ENCODE assay signal across 13 mouse cellular contexts in the genomic region with DNA sequence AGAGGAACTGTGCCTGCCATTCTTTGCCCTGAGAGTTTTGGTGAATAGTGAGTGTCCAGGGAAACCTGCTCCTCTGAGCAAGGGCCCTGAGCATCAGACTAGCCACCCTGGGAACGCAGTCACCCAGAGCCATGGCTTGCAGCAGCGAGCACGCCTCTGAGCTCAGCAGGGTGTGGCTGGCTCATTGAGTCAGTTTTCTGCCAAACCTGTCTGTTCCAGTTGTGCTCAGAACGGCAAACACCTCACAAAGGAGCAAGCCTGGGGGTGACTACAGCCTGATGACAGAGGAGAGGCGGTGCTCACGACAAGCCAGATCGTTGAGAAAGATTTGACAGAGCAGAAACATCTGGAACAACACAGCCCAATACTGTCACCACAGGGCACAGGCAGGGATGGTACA. TPM values are rescaled to one million over a fixed set of nuclear protein-coding genes. Genes with fewer than 3 reads are reported as not detected.
DNase-seq lines count a peak whose midpoint lies in the region; ATAC-seq and TF ChIP-seq lines count a peak whose summit lies in the region.
"Had no signal": no experiment of that assay in that cellular context is flagged by ENCODE, and none has a peak within 500 bp of the region (broad histone marks: within the 10 kb centered on the region; RNA-seq: fewer than 3 reads in every experiment).

No protein-coding gene starts in this region.

- H3K9ac ChIP-seq in embryonic facial prominence, embryonic 12.5 days: no peak overlapping the region
- H3K9ac ChIP-seq in forebrain, embryonic 13.5 days: no peak overlapping the region

- H3K4me1 ChIP-seq in embryonic facial prominence, embryonic 12.5 days: peaks cover 49% of the 10 kb centered on the region
- H3K4me1 ChIP-seq in forebrain, embryonic 13.5 days: peaks cover 17% of the 10 kb centered on the region
- no peaks in the 10 kb centered on the region for H3K4me1 ChIP-seq in cerebellum, adult 2 months (ENCODE audit: control insufficient read depth, insufficient read depth, low read length)

- no peak overlapping the region for H3K4me2 ChIP-seq in embryonic facial prominence, embryonic 12.5 days (replicated peaks)
- H3K4me2 ChIP-seq in forebrain, embryonic 13.5 days: no peak overlapping the region

- TF ChIP-seq POLR2A in cerebellum, adult 2 months (IDR thresholded peaks at IDR 0.05; ENCODE audit: borderline replicate concordance, insufficient read depth, low read length): no peak

- no peak overlapping the region for H3K4me3 ChIP-seq in embryonic facial prominence, embryonic 12.5 days
- H3K4me3 ChIP-seq in forebrain, embryonic 13.5 days: no peak overlapping the region
- no peak overlapping the region for H3K4me3 ChIP-seq in cerebellum, adult 2 months (replicated peaks; ENCODE audit: insufficient read depth, low read depth, low read length)

- H3K9me3 ChIP-seq in embryonic facial prominence, embryonic 12.5 days: no peaks in the 10 kb centered on the region
- no peaks in the 10 kb centered on the region for H3K9me3 ChIP-seq in forebrain, embryonic 13.5 days (replicated peaks)

- H3K27me3 ChIP-seq in embryonic facial prominence, embryonic 12.5 days: no peaks in the 10 kb centered on the region
- H3K27me3 ChIP-seq in forebrain, embryonic 13.5 days: peaks cover 58% of the 10 kb centered on the region
- no peaks in the 10 kb centered on the region for H3K27me3 ChIP-seq in cerebellum, adult 2 months (ENCODE audit: control insufficient read depth, insufficient read depth, low read length)

- TF ChIP-seq CTCF in cerebellum, adult 2 months (IDR thresholded peaks at IDR 0.05; ENCODE audit: borderline replicate concordance, insufficient read depth, low read depth, low read length): no peak

- H3K27ac ChIP-seq in embryonic facial prominence, embryonic 12.5 days: peak overlapping the region; percentile 36; the same call in 1 of the 2 replicates
- H3K27ac ChIP-seq in forebrain, embryonic 13.5 days: no peak overlapping the region
- H3K27ac ChIP-seq in cerebellum, adult 2 months (ENCODE audit: insufficient read depth, low read length): no peak overlapping the region
- H3K27ac ChIP-seq: macrophage had no signal

- 30% methylated on average over 7 of the region's 7 CpGs for WGBS in embryonic facial prominence, embryonic 12.5 days
- WGBS in forebrain, embryonic 13.5 days: 50% methylated on average over 7 of the region's 7 CpGs
- 41% methylated on average over 7 of the region's 7 CpGs for WGBS in cerebellum, adult 2 months

- peak; percentile 42 to 68 for DNase-seq in lung, adult 18-20 months
- DNase-seq in lung, postnatal 25 days (ENCODE audit: low spot score): no peak
- DNase-seq in ES-CJ7 (ENCODE audit: low read depth, low spot score): peak; percentile 82
- peak; percentile 20 to 46 for DNase-seq in lung, postnatal 4 days
- DNase-seq in spleen, postnatal 14 days (ENCODE audit: low spot score in 2 of 2): no peak
- DNase-seq in cerebellum, adult 2 months: no peak
- DNase-seq: adrenal gland, adult 2 months; embryo, embryonic 11 days; heart, adult 18-20 months; heart, postnatal 36 days had no signal

- H3K36me3 ChIP-seq in embryonic facial prominence, embryonic 12.5 days: no peaks in the 10 kb centered on the region
- H3K36me3 ChIP-seq in forebrain, embryonic 13.5 days (ENCODE audit: poor library complexity, severe bottlenecking): no peaks in the 10 kb centered on the region

- ATAC-seq in embryonic facial prominence, embryonic 12.5 days (ENCODE audit: insufficient number of reproducible peaks, insufficient read depth, low FRiP score, low TSS enrichment): no peak
- no peak for ATAC-seq in forebrain, embryonic 13.5 days

RNA-seq across cellular contexts. Expression of a gene that starts 14.7 kb away (rescaled TPM):
- 229 and 238 TPM in 2 replicates for polyA plus RNA-seq in embryonic facial prominence, embryonic 12.5 days (2016; fragmentation: Nextera tagmentation; extraction: Ambion mirVana)
- 25.3 and 28.9 TPM in 2 replicates for polyA plus RNA-seq in forebrain, embryonic 13.5 days (2015; fragmentation: Nextera tagmentation; extraction: Ambion mirVana)
- 39.2 and 40.0 TPM in 2 replicates for polyA plus RNA-seq in cerebellum, adult 2 months (2012; rRNA removed)

Comparison
In these comparisons a context has a peak if more than half of its experiments do, and no peak if none do; other contexts are left out.
1. DNase-seq: peak in lung, adult 18-20 months (2 of 2), ES-CJ7 (single experiment) and lung, postnatal 4 days (2 of 2); none in lung, postnatal 25 days (single experiment), spleen, postnatal 14 days (0 of 2) and cerebellum, adult 2 months (0 of 2).